Mouse (Mus musculus) common myeloid progenitor, adult 5-6 weeks (primary cell): Measurements from ENCODE around the gene Fars2. TPM values are rescaled to one million over a fixed set of nuclear protein-coding genes. Genes with fewer than 3 reads are reported as not detected.

Experiments
- ATAC-seq: replicated peaks from 2 replicates; pipeline ENCODE4 v1.8.0; 2016; ENCODE audit warnings: low read depth, mild to moderate bottlenecking, moderate TSS enrichment, inconsistent platforms; ENCODE audit not compliant: poor library complexity, severe bottlenecking
- total RNA-seq: library from RNA; stranded (forward); fragments of 200-1000, 187-1606 nt; gene quantifications from 2 replicates; pipeline ENCODE4 v1.2.3, GENCODE M21; 2017

Gene Fars2
- total RNA-seq, 1 experiment from 2014 or later: 62.3 TPM

DNA sequence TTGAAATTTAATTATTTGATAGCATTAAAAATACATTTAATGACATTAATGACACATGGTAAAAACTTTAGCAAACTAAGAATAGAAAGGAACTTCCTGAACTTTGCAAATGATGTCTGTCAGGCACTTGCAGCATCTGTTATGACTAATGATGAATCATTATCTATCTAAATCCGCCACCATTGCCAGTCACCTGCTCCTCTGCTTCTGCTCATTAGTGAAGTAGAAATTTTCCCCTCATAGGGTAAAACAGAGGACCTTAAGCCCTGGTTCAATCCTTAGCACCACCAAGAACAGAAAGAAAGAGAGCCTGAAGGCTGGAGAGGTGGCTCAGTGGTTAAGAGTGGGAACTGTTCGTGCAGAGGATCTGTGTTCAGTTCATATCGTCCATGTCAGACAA, 93.8 kb downstream of the Fars2 start:
- no peak for ATAC-seq

DNA sequence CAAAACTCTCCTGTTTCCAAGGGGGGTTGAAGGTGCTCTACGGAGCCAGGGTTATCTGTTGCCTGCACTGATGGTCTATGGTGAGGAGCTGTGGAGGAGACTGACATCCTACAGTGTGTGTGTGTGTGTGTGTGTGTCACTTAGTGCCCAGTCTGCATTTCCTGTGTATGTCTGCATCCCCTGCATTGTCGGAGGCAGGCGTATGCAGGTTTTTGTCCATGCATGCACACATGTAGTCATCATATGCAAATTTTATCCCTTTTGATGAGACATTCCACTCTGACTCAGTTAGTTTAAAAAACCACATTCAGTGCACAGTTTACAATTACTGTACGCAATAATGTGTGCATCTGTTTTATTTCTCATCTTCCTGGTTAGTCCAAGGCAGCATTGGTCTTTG, 96.8 kb downstream of the Fars2 start:
- peak; percentile 32; the same call in 1 of the 2 replicates for ATAC-seq

DNA sequence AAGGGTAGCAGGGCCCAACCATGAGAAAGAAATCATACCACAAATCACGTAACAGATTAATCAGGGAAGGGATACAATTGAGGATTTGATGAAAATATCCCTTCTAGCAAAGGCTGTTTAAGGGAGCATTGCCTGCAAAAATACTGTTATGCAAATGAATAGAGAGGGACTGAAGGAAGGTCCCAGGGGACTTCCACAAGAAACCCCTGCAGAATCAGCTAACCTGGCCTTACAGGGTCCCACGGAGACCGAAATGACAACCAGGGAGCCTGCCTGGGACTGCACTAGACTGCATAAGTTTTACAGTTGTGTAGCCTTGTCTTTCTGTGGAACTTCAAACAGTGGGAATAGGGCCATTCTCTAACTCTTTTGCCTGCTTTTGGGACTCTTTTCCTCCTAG, 98.8 kb downstream of the Fars2 start:
- no peak for ATAC-seq

DNA sequence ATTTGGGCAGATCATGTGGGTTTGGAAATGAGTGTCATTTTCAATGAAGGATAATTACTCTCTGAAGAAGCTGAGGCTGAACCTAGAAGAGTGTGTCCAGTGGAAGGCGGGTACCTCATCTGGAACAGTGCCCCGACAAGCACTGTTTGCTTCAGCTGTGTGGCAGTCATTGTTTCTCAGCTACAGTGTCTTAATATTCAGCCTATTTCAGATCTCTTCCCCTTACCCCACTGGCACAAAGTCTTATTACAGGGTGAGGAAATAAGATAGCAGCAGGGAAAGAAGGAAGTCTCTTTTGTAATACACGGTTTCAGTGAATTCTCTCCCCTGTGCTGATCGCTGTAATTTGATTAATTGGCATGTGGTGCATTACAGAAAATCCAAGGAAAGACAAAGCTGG, 101.1 kb downstream of the Fars2 start:
- peak; percentile 56; the same call in 1 of the 2 replicates for ATAC-seq

DNA sequence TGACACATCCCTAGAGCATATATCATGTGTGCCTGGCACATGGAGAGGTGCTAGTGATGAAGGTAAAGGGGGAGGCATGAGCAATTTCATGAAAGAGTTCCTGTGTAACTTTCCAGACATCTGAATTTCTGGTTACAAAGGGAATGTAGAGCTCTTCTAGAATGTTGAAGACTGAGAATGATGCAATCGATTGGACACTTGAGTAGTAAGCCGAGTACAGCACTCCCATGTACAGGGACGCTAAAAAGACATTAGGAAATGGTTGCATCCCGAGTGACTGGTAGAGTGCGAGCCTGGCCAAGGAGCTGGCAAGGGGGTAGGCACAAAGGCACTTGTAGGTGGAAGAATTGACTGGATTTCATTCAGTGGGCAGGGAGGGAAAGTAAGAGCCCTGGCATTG, 102.3 kb downstream of the Fars2 start:
- no peak for ATAC-seq

DNA sequence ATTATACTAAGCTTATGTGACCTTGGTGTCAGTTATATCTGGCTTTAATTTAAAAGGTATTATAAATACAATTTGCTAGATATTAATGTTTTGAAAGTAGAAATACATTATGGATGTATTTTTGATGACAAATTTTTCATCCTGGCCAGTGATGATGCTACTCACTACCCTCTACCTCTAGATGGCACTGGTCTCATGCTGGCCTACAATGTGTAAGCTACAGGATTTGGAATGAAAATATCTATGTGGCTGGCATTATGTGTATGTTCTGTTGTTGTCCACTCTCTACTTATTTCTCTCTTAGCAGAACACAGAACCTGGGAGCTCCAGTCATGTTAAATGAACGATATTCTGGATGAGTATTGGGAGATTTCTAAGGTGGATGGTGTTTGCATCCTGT, 104.7 kb downstream of the Fars2 start:
- ATAC-seq: 0 out of 2 replicates have a peak, but pooled peaks have one; percentile 32

DNA sequence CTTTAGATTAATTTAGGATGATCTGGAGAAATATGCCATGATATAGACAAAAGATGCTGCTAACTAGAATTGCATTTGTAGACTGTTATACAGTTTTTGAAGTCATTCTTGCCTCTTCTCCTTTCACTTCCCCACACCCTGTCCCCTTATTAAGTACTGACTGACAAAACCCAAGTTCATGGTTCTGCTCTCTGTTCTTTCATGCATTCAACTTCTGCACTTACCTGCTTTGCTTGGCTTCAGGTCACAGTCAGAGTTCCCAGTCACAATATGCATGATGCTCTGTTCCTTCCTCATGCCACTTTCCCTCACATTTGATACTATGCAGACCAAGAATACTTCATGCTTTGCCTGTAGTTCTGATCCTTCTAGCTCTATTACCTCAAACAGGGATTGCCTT, 105.5 kb downstream of the Fars2 start:
- no peak for ATAC-seq

DNA sequence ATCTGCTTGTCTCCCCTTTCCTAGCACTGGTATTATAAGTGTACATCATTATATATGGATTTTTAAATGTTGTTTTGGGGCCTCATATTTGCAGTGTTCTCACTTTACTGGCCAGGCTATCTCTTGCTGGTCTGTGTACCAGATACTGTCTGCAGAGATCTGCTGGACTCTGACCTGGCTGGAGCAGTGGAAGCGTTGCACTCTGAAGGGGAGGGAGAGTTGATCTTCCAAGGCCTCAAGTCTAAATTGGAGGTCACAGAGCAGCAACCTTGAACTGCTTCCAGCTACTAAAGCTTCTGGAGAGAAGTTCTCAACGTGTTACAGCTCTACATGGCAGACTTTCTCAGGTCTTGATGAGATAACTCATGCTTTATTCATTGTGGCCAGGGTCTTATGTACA, 107.2 kb downstream of the Fars2 start:
- no peak for ATAC-seq

DNA sequence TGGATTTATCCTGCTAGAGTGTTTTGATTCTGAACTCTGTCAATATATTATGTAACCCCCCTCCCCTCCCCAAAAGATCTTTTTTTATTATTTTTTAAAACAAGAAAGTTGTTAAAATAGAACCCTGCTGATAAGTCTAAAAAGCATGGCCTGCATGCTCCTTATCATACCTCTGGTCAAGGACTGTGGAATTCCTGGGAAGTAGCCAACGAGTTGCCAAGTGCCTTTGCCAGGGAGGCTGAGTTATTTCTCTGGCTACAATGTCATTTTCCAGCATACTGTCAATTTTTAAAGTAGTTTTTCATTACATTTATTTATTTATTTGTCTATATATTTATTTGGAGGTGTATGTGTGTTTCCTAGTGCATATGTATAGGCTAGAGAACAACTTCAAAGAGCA, 125.0 kb downstream of the Fars2 start:
- ATAC-seq: no peak

DNA sequence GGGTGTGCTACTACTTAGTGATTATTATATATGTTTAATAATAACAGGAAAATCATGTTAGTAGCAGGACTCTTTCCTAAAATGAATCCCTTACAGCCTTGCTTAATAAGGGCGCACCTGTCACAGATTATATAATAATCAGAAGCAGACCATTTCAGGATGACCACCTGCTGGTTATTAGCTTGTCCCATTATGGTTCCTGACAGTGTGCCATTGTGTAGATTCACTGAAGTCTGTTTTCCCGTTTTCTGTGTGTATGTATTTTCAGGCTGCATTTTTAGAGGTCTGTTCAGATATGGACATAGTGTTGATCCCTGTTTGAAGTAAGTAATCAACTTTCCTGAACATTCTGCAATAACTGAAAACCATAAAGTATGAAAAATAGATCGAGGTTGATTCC, 136.7 kb downstream of the Fars2 start:
- no peak for ATAC-seq

DNA sequence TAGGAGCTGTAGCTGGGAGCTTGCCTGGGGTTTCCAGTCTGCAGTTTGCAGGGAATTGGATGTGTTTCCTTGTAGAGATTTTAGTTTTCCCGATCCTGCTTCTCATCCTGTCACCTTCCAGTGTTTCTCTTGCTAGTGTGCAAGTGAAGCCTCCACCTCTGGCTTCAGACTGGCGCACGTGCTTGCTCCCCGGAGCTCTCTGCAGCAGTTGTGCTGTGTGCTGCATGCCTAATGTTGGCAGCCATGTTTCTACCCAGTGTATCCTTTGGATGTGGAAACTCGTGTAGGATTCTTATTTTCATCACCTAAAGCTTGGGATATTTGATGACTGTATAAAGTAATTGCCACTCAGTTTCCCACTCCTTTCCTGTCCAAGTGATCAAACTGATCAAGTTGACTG, 140.0 kb downstream of the Fars2 start:
- ATAC-seq: no peak

DNA sequence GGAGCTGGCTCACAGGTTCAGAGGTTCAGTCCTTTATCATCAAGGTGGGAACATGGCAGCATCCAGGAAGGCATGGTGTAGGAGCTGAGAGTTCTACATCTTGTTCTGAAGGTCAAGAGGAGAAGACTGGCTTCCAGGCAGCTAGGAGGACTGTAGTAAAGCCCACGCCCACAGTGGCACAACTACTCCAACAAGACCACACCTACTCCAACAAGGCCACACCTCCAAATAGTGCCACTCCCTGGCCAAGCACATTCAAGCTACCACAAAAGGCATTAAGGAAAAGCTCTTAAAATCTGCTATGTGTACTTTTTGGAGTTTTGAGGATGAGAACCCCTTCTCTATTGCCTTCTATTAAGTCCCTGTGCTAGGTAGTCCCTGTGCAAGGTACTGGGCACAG, 142.5 kb downstream of the Fars2 start:
- ATAC-seq: no peak

DNA sequence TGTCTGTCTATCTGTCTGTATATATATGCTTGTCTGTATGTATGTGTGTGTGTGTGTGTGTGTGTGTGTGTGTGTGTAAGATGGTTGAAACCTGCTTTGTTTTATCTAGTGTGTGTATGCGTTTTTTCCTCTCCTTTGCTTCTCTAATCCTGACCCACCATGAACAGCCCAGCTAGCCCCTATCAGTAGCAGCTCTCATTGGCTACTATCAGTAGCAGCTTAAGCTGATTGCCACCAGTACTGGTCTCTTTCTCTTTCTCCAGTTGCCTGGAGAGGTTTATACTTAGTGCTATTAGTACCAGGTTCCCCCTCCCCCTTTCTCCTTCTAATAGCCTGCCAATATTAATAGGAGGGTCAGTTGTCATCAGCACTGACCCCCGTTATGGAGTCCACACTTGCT, 144.1 kb downstream of the Fars2 start:
- ATAC-seq: no peak

DNA sequence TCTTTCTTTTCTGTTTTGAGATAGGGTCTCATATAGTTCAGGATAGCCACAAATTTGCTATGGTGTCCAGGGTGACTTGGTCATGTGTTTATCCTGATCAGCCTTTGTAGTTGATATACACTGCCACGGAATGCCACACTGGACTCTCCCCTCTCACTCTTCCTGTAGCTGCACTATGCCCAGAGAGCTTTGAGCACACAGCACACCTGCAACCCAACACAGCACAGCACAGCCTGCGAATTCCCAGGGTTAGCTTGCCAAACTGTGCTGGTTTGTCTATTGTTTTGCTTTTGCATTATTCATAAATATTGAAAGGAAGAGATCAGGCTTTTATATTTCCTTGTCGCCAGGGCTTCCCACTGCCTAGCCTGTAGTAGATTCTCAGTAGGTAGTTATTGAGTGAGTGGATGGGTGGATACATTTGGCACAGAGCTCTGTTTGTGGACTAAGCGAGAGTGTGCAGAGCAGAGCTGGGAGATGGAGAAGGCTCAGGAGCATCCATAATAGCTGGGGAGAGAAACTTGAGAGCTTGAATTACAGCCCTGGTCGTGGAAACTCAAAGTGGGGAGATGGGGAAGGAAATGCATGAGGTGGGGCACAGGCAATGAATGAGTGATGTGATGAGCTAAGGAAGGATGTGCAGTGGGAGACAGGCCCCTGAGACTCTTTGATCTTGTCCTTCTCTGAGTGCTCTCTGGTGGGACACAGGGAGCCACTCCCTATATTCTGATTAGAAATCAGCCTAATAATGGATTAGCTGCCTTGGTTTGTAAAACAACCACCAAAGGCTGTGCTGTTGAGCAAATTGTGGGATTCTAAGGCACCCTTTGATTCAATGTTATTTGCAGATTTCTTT, 146.3 kb downstream of the Fars2 start:
- no peak for ATAC-seq

DNA sequence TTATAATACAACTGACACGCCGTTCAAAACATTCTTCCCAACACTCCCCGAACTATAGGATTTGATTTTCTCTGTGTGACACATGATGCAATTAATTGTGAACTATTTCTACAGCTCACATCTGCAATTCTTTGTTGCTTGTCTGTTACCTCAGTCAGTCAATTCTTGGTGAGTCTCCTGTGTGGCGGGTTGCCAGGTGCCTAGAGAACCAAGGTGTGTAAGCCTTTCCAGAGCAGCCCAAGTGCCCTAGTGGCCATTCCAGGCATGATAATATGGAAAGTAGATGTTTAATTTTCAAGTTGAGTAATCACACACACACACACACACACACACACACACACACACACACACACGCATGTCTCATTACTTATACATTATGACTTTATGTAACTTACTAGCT, 147.2 kb downstream of the Fars2 start:
- no peak for ATAC-seq

DNA sequence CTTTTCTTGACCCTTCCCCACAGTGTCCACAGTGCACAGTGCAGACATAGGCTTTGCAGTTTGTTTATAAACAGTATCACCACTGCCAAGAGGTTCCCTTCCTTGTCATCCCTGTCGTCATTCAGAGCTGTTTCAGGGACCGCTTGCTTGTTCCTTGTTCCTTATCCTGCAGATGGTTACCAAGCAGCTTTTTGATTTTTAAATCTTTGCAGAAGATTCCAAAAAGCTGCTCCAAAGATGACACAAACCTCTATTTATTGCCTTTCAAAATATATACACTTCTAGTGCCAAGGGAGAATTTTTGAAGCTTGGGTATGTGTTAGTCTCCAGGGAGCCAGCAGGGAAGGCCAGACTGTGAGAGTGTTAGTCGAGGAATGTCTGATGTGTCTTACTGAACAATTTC, 148.1 kb downstream of the Fars2 start:
- ATAC-seq: no peak

DNA sequence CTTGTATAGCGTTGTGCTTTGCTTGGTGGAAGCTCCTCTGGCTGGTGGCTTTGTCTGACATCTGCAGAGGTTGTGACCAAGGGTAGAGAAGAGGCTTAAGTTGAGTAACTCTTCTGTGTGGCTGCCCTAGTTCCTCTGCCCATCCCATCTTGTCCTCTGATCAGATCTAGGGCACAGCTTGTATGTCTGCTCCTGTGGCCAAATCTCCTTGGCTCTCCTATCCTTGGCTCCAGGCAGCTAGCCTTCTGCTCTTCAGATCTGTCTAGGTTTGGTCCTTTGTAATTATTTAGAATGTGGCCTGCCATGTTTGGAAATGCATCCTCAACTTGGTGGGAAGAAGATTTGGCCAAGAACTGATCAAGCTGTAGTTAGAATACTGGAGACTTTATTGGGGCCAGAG, 150.2 kb downstream of the Fars2 start:
- no peak for ATAC-seq

DNA sequence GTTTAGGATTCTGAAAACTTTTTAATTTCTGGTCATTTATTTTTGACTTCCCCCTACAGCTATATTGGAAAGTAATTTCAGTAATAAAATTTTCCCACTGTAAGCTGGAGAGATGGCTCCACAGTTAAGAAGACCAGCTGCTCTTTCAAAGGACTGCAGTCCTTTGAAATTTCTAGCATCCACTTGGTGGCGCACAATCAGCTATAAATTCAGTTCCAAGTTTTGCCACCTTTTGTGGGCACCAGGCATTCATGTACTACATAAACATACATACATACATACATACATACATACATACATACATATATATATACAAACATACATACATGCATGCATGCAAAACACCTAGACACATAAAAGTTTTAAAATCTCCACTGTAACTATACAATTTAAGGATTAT, 153.7 kb downstream of the Fars2 start:
- no peak for ATAC-seq

DNA sequence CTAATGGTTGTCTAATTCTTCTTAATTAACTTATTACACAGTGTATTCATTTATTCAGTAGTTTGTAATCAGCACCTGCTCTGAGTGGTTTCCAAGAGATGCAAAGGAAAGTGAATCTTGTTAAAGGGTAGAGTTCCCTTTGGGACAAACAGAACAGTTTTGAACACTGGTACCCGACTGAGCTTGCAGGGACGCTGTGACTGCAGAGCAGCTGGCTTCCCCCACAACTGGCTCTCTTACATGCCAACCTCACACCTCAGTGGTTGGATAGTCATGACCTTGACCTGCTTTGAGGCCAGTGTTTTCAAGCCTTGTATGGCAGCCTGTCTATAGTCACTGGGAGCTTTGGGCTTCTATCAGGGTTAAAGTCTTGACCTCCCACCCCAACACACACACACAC, 156.3 kb downstream of the Fars2 start:
- ATAC-seq: no peak

DNA sequence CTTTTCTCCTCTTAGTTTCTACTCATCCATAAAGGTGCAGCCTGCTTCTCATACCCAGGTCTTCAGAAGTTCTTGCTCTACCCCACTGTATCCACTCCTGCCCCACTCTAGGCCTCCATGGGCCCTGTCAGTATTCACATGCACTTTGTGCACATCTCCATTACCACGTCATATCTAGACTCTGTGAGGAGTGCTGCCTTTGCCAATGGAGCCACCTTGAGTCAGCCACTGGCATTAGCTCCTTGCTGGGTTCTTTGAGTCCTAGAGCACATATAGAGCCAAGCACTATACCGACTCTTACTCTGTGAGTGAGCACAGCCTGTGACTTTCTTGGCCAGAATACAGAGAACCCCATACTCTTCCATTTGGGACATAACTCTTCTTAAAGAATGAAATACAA, 159.0 kb downstream of the Fars2 start:
- no peak for ATAC-seq

DNA sequence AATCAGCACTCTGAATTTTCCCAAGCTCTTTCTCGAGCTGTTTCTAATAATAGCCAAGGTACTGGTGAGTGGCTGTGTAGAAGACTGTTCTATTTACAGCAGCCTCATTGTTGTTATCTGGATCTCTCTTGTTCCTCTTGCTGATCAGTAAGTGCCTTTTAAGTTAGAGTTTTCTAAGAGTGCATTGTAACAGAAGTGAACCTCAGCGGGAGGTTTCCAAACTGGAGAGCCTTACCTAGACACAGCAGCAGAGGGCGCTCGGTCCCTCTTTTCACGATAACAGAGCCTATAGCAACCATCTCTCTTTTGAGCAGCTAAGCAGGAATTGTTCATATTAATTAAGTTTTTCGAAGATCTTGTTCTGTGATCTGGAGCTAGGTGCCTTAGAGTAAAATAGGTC, 164.8 kb downstream of the Fars2 start:
- ATAC-seq: peak; percentile 90
